Mouse (Mus musculus) heart, adult 9 months (tissue): ENCODE results near the gene Snx22.

Experiments used
- DNase-seq, 2 experiments: peaks; one replicate each; pipeline ENCODE4 v3.0.0; 2022; ENCODE audit warnings: low spot score in 2 of 2

Snx22 gene

DNA sequence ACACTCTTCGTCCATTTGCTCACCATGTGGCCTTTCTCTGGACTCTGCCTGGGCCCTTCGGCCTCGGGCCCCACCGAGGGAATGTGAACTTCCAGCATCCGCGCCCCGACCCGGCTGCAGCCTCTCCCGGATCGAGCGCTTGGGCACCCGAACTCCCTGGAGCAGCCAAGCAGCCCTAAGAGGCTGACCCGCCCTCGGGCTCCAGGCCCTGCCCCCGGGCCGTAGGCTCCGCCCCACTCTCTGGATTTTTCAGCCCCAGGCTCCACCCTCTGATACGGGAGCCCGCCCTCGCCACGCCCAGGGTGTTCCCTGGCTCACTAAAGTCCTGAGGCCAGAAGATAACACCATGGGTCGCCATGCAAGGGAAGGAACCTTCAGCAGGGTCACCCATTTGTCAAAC is at the start of gene Snx22:
TSS of gene Snx22 (minus strand) at position 137 of the 400 bp plus-strand sequence.
- peak; percentile 70 to 79 for DNase-seq

DNA sequence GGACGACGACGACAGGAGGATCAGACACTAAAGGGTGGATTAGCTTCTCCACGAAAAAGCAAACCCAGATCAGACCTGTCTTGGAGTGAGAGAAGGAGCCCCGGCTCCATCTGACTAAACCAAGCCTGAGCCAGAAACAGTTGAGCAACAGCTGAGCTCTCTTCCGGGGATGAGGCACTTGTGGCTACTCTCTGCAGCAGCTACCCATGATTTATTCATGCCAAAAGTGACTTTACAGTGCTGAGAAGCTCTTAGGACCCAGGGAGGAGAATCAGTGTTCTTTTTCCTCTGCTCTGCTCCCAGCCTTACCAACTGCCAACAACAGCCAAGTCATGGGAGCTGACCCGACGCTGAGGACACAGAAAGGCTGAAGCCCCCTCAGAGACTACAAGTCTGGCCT is 47.4 kb upstream of the Snx22 start:
- DNase-seq = peak; percentile 34 to 61

DNA sequence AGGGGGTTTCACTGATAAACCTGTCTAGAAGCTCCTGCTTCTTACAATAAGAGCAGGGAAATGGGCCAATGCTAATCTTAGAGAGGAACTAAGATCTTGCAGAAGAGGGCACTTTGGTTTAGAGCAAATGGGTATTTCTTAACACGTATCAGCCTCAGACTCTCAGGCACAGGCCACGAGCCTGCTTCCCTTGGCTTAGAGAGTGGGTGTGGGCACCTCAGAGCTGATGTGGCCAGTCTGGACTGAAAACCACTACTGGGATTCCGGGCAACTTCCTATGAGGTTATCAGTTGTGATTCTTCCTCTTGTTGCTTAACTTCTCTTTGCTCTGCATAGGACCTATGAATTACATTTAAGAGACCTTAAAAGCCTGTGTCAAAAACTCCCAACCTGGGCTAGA is 44.8 kb upstream of the Snx22 start:
- DNase-seq = no peak

DNA sequence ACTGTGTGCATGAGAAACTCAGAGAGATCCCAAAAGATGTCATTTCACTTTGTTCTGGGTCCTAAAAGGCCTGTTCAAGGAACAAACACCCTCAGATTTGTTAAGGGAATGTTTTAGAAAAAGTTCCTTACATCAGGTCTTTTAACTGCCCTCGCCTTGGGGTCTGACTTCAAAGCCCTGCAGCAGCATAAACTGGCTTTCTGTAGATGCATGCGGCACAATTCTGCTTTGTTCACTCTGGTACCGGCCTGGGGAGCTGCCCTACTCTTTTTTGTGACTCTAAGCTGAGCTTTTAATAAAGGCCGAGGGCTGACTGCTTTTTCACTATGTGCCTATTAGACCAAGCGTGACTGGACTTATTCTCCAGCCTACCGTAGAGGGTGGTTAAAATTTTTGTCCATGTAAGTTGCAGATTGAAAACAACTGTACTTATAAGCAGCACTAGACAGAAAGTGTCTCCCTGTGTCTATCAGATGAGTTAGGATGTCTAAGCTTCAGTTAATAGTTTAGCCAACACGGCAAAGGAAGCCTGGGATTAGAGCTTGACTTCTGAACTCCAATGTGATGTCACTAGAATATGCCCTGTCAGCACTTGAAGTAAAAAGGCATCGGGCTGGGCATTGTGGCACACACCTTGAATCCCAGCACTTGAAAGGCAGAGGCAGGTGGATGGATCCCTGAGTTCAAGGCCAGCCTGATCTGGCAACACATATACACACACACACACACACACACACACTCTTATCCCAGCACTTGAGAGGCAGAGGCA is 41.3 kb upstream of the Snx22 start:
- no peak for DNase-seq

DNA sequence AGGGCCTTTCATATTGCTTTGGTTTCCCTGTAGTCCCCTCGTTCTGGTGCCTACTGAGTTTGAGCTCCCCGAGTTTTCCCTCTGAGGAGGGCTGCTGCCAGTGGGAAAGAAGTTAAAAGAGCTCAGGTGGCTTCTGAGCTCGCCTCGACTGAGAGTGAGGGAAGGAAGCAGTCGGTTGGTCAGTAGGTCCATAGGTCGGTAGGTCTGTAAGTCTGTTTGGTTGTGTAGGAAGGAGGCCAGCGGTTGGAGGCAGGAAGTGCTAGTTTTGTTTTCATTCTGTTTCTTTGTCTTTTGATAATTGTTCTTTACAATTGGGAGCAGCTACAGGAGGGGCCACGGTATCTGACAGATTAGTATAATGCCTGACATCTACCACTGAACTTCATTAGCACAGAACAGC is 40.6 kb upstream of the Snx22 start:
- DNase-seq = no peak

DNA sequence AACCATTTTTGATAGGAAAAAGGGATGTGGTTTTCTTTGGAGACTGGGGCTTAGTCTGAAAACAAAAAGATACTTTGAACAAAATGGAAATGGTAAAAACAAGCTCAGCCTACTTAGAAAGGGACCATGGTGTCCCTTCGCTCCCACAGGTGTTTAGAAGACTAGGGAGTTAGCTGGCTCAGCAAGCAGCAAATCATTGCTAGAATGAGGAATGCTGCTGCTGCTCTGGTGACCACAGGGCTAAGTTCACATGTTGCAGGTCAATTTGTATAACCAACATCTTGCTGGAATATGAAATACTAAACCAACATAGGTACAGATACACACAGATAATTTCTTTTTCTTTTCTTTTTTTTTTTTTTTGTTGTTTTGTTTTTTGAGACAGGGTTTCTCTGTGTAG is 40.1 kb upstream of the Snx22 start:
- DNase-seq = no peak

DNA sequence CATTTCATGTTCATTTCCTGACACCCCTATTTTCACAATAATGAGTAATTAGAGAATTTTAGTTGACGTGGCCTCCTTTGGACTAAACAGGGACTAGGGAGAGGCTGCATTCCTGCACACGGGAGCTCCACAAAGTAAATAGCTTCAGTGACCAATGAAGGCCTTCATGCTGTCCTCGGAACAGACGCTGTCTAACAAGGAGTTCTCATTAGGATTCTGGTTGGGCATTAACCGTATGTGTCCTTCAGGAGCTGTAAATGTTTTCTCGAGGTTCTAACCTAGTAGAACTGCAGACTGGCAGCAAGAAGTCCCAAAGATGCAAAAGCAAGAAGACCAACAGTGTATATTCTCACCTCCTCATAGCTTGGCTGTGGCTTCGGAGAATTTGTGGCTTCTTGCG is 35.6 kb upstream of the Snx22 start:
- no peak for DNase-seq

DNA sequence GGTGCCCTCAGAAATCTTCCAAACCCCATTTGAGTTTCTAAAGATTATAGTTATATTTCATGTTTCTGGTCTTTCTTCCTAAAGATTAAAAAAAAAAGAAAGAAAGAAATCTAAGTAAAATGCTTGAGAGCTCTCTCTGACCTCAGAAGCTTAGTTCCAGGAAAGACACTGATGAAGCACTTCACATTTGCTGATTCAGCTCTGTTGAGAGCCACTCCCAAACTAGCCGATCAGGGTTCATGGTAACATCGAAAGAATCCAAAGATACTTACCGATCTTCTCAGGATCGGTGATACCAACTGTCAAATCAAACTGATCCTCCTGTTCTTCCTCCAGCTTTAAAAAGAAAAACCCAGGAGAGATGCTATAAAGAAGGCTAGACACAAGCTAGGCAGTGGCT is 35.1 kb upstream of the Snx22 start:
- DNase-seq = no peak

DNA sequence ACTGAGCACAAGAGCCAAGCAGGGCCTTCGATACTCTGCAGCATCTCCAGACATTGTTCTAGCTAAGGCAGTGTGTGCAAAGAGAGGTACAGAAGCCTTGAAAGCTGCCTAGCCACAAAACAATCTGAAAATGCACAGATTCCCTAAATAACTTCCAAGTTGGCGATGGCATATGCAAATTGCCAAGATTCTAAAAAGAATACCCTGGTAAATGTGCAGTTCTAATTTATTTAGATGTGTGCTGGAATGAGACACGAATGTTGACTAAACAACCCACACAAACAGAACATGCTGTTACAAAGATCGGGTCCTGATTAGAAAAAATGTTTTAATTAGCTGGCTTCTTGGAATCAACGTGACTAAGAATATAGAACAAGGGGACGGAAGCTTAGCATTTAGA is 33.1 kb upstream of the Snx22 start:
- DNase-seq = no peak

DNA sequence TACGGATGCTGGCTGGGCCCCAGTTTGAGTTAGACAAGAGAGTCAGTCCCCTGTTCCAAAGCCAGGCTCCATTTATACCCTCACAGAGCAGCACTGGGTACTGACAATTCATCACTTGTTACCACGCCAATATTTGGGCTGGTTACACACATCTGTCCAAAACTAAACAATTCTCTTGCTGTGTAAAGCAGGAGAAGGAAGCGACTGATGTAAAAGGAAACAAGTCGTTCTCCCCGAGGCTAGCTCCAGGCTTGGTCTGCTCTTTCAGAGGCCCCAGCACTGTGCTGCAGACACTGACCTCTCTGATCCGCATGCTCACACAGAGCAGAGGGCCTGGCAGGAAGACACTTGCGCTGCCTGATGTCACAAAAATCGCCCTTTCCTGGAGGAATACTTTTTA is 32.1 kb upstream of the Snx22 start:
- no peak for DNase-seq

DNA sequence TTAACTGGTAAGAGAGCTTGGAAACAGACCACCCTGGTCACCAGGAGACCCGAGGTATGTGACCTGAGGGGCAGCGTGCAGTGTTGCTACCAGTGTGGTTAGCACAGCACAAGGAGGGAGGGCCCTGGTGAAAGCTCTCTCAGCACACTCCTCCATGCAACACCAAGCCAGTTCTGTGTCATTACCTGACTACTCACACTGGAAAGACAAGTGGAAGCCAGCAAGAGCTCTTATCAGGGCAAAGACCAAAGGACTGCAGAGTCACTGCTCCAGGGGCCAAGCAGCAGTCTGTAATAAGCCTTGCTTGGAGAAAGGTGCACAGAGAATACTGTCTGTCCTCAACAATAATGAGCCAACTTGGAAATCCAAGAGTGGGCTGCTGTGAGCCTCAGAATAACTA is 23.1 kb upstream of the Snx22 start:
- DNase-seq = no peak

DNA sequence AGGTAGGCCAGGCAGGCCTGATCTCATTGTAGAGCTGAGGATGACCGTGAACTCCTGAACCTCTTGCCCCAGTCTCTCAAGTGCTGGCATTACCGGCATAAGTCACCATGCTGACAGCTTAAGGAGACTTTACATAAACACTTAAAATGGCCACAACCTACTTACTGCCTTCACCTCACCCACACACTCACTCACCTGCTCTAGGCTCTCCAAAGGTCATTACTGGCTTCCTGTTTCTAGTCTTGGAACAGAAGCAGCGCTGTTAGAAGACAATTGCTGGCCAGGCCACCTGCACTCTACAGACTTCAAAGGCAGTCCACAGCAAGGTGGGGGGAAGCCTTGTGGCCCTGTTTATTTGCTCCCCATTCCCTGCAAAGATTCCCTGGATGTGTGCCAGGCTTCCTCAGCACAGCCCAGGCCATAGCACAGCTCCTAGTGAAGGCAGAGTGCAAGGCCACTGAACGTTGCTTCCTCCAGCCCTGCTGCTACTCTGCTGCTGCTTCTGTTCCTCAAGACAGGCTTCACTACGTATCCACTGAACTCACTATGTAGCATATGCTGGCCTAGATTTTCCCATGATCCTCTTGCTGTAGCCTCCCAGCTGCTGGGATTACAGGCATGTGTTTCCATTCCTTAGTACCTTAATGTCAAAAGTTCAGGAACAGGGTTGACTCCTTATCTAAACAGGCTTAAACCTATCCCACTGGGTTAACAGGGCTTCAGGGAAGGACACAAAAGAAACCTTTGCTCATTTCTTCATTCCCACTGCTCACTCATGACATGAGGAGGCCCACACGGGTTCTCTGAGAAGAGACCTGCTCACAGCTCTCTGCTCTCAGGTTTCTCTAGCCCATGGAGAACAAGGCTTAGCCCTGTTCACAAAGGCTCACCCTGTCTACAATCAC is 22.1 kb upstream of the Snx22 start:
- DNase-seq = no peak

DNA sequence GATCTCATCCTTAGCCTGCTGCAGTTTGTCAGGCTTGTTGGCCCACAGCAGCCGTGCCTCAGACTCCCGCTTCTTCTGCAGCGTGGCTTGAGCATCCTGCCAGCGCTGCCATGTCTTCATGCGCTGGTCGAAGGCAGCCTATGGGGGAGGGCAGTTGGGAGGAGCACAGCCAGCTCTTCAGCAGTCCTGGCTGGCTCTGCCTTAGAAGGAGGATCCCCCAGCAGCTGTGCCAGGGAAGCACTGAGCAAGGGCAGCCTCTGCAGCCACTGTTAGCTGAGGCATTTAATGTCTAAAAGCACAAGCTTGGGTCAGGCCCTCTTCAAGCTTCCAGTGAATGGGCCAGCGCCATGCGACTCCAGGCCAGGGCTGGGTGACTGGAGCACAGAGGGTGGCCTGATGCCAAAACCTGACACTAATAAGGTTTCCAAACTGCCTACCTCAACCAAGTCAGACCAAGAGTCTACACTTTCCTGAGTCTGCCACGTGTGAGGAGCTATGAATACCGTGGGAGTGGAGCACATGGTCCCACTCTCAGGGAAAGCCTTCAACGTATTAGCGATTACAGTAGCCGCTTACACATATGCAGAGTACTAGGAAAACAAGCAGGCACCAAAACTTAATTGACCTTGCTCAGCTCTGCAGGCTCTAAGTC is 21.2 kb upstream of the Snx22 start:
- no peak for DNase-seq

DNA sequence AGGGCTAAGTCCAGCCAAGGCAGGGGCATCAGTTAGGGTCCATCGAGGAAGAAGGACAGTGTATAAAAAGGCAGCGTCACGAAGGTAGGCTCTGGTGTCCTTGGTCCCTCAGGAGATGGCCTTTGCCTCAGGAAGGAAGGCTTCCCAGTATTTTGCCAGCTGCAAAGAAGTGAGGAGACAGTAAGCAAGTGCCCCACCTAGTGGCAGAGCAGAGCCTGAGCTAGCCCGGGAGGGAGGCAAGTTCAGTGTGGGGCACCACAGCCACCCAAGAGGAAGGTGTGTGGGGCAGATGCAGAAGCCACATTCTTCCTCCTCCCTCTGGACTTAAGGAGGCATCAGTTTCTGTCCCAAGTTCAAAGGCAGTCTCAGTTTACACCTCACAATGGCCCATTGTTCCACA is 18.9 kb upstream of the Snx22 start:
- DNase-seq = peak; percentile 19 to 35

DNA sequence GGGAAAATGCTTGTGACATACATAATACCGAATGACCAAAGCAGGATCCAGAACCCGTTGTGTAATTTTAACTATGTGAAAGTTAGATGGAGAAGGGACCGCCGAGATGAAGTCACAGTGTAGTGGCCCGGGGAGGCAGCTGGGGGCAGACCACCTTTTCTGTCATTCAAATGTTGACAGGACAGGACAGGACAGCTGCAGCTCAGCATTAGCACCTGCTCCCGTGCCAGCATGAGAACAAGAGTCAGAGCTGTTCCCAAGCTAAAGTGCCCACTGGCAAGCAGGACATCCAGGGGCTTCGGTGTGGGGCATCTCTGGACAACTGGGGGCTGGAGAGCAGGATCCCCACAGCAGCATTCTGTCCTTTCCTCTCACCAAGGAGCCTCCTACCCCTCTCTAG is 17.5 kb upstream of the Snx22 start:
- DNase-seq = no peak

DNA sequence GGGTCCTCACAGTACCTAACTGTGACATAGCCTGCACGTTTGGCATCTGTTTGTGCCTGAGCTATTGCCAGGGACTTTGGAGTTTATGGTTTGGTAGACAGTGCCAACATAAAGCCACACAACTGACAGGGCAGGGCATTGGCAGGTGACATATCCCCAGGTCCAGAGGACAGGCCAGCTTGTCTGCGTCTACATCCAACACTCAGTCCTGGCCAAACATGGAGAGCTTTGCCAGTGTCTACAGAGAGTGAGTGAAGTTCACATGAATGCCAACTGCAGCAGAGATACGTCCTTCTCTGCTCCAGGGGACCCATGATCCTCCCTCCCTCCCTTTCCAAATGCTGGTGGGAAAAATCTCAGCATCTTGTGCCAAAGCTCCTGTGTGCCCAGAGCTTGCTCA is 14.7 kb upstream of the Snx22 start:
- DNase-seq = no peak

DNA sequence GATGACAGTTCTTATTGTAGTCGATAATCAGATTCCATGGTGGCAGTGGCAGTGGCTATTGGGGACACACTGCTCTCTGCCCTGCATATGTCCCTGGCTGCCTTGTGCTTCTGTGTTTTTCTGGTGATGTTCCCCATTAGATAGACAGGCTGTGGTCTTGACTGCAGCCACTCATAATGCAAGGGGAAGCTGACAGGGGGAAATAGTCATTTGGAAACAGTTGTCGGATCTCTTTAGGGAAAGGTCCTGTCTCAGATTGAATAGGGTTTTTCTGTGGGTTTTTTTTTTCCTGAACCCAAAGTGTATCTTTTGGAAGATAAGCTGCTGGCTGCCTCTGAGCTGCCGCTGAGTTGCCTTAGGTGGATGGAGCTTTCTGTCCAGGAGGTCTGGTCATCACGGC is 12.5 kb upstream of the Snx22 start:
- no peak for DNase-seq

DNA sequence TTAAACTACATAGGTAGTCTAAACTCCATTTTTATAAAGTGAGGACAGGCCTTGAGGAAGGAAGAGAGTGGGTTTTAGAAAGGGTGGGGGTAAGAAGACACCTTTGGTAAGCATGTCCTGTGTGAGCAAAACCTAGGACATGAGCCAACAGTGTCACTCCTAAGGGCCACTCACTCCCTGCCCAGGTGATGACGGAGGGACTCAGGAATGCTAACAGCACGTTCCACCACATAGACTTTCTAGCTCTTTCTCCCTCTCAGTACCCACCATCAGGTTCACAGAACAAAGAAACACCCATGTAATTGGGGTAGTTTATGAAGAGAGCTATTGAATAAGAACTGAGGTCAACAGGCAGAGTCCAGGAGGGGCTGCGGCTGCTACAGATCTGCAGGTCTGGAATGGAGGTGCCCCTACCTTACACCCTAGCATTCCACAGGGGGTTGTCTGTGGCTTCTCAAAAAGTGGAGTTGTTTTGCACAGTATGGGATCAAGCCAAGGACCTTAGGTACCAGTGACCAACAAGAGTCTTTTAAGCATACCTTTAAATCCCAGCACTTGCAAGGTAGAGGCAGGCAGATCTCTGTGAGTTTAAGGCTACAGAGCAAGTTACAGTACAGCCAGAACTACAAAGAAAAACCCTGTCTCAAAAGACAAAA is 11.4 kb upstream of the Snx22 start:
- DNase-seq = no peak

DNA sequence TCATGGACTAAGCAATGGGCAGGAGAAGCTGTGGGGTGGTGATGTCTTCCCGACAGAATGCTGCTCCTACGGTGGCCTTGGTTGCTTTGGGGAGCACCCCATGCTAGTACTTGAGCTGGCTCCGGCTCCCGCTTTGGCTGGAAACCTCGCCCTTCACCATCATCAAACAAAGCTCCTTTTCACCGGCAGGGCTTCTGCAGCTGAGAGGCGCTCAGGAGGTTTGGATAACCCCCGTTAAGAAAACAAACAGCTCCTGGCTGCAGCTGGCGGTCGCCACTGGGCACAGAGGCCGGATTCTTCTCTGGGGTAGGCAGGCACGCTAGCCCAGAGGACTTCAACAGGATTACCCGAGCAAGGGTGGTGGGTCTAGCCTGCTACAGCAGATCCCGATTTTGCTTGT is 9.0 kb upstream of the Snx22 start:
- no peak for DNase-seq

DNA sequence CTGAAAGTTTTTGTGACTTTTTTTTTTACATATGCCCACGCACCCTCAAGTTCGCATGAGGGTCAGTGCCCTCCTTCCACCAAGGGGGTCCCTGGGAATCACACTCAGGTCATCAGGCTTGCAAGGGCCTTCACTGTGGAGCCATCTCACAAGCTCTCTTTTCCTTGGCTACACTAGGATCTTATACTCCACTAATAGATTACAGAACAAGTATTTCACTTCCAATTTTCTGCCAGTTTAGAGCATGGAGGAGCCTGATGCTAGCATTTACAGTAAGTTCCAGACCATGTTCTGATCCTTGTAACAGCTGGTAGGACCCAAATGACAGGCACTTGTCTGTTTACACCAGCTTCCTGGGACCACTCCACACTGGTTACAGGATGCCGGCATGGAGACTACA is 8.6 kb upstream of the Snx22 start:
- DNase-seq = no peak

DNA sequence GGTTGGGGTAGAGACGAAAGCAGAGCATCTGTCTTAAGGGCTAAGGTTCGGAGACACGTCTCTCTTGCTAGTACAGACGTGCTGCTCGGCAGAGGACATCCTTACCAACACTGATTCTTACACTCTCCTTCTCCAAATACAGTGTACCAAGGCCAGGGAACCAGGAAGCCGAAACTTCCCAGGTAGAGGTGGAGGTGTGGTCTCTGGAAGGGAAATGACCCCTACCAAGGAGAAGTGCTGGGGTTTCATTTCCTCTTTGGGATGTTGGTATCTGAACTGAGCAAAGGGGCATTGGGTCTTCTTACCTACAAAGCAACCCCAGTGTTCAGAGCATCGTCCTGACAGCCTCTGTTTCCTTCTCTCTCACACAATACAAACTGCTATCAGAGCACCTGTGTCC is 3.2 kb upstream of the Snx22 start:
- DNase-seq = no peak

DNA sequence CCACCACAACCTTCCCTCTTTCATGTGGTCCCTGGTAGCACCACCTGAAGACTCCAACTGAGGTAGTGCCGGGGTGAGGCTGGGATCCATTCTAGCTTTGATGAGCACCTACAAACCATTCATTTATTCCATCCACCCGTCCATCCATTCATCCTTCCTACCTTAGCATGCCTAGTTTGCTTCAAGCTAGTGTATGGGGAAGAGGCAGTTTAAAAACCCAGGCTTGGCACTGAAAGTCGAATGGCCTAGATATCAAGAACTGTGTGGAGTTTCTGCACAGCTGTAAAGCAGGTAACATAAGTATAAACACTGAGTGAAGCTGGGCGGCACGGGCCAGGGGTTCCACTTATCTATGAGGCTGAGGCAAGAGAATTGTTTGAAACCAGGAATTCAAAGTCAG is 632 bp upstream of the Snx22 start:
- no peak for DNase-seq
